Mouse (Mus musculus) kidney, adult 18-20 months (tissue): ENCODE measurements at regions not wholly inside any gene's neighbourhood (a gene's known extent, or its start where the extent isn't known, plus 50 kb on each side); places are given as distances from the start of the nearest gene placed in this dataset.
A peak's percentile ranks its signal among the peaks of the same experiment; 100 is the strongest.

Experiments used
- DNase-seq: peaks from one replicate; pipeline ENCODE4 v3.0.0; 2021

- no peak for DNase-seq
These were observed 131.8 kb upstream of the Gm26897 start for GRCm38 (mm10) chr5:111601711-111602521.

GRCm38 (mm10) chr5:111613687-111614086, 120.0 kb upstream of the Gm26897 start:
- no peak for DNase-seq

DNA sequence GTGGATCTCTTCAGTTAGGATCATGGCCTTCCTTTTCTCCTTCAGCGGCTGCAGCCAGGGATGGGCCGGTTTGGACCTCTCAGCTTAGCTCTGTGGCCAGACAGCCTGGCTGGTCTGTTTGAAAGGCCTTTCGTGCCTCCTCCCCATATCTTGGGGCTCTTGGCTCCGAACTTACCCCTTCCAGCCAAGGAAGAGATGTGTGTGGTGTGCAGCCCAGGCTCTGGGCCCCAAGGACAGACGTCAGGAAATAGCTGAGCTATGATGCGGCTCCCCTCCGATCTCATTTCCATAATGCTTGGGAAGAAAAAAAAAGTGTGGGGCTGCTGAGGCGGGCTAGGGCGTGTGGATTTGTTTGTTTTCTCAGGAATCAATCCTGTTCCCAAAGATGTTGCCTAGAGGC, 113.8 kb upstream of the Gm26897 start:
- no peak for DNase-seq

DNA sequence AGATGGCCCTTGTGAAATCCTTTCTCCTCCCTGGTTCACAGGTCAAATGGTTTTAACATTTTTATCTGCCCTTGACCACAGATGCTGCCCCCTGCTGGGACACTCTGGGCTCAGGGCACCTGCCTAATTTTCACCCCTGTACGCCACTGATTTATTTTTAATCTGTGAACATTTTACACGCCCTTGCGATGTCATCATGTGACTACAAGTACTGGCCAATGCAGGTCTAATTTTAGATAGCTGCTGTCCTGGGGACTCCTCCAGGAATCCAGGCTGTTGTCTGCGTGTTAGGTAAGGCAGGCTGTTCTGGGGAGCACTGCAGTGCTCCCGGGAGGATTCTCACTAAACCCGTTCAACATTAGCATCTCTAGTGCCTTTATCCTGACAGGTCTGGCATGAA, 113.1 kb upstream of the Gm26897 start:
- no peak for DNase-seq

GRCm38 (mm10) chr5:111622481-111622880, 111.2 kb upstream of the Gm26897 start:
- DNase-seq: no peak

GRCm38 (mm10) chr5:111626273-111626798, 107.4 kb upstream of the Gm26897 start:
- DNase-seq: no peak

GRCm38 (mm10) chr5:111630313-111630844, 103.3 kb upstream of the Gm26897 start:
- DNase-seq: no peak

GRCm38 (mm10) chr5:111631572-111632161, 102.1 kb upstream of the Gm26897 start:
- no peak for DNase-seq

GRCm38 (mm10) chr5:111635092-111635491, 98.6 kb upstream of the Gm26897 start:
- no peak for DNase-seq

GRCm38 (mm10) chr5:111636969-111637368, 96.8 kb upstream of the Gm26897 start:
- DNase-seq: no peak

DNA sequence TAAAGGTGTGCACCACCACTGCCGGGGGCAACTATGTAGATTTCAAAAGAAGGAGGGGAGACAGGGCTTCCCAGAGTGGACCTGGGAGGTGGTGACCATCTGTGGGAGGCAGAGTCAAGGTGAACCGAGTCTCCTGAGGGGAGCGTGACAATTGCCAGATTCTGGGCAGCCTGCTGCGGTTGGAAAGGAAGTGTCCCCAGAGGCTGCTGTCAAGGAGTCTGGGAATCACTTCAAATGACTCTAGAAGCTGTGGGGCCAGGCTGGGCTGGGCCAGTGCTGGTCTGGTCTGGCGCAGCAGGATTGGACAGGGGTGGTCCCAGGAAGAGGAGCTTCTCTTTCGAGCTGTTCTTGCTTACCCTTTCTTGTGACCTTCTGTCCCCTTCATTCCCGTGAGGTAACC, 95.4 kb upstream of the Gm26897 start:
- DNase-seq: no peak

DNA sequence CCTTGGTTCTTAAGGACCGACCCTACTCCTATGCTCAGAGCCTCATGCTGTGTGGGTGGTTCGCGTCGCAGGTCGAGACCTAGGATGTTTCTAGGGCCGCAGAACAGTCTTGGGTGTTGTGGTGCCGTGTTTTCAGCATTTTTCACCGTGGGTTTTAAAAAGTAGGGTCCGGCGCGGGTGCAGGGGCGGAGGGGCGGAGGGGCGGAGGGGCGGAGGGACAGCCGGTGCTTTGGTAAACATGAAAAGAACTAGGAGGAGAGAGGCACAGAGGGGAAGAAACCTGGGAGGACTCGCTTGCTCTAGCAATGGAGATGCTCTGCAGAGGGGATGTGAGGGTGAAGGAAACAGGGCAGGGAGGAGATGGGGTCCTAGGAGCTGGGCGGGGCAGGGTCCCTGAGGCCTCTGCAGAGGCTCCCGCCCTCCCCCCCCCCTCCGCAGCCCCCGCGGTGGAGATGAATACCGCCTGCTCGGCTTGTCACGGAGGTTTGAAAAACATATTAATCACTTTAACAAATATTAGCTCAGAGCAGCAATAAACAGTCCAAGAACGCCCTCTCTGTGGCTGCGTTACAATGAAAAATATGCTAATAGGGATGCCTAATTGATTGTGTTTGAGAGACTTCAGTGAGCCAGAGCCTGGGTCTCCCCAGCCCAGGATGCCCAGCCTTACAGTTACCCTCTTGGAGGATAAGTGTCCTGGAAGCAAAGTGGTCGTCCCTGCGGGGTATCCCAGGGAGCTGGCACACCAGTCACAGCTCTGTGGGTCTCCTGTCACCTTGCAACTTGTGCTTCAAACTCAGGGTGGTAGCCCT, 94.0 kb upstream of the Gm26897 start:
- no peak for DNase-seq

DNA sequence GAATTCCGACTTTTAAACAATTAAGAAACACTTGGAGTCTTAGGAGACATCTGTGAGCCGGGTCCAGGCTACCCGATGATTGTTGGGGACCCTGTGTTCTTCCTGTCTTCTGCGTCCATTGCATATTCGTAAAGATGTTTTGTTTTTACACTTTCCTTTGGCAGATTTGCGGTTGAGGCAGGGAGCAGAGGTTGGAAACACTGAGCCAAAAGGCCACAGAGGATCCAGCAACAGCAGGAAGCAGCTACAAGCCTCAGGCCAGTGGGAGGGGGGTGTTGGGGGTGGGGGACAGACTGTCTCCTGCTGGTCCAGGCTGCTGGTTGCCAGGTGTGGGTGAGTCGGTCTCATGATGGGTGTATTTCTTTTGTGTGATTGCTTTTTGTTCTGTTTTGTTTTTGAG, 92.7 kb upstream of the Gm26897 start:
- DNase-seq: no peak

DNA sequence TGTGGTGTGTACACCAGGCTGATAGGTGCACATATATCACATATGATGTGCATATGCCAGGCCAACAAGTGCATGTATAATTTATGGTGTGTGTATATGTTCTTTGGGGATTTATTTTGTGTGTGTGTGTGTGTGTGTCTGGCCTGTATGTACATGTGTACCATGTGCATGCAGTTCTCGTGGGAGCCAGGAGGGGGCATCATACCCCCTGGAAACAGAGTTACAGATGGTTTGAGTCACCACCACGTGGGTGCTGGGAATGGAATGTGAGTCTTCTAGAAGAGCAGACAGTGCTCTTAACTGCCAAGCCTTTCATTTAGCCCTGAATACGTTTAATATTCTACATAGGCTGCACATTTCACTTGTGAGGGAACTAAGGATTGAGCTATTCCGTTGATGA, 92.0 kb upstream of the Gm26897 start:
- no peak for DNase-seq

GRCm38 (mm10) chr5:111644142-111644541, 89.6 kb upstream of the Gm26897 start:
- no peak for DNase-seq

DNA sequence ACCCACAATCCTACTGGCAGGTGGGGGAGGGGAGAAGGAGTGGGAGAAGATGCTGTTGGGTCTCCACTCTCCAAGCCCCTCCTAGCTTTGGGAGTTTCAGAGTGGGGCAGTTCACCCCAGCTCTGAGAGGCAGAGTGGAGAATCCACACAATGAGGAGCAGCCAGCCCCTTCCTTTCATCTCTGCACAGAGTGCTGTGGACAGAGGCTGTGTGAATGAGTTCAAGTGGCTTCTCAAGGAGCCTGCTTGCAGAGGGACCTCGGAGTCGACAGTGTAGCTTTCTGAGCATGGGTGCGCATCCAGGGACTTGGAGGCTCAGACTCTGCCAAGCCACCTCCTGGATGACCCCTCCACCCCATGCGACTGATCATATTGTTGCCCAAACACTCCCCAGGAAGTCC, 88.9 kb upstream of the Gm26897 start:
- DNase-seq: no peak

GRCm38 (mm10) chr5:111647686-111648200, 86.0 kb upstream of the Gm26897 start:
- no peak for DNase-seq

GRCm38 (mm10) chr5:111648481-111648880, 85.2 kb upstream of the Gm26897 start:
- peak; percentile 25 for DNase-seq

DNA sequence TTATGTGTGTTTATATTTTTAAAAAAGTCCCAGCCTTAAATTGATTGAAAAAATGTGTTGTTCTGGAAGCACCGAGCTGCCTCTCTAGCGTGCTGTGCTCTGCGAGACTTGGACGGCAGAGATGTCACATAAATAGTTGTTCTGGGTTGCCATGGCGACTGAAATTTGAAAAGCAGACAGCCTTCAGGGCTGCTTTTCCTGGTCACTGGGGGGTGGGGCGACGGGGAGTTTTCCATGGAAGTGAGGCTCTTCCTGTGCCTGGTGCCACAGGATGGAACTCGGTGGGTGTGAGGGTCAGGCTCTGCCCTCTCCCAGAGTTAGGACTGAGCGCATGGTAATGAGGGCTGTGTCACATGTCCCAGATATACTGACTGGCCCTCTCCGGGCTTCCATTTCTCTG, 84.7 kb upstream of the Gm26897 start:
- peak; percentile 18 for DNase-seq

DNA sequence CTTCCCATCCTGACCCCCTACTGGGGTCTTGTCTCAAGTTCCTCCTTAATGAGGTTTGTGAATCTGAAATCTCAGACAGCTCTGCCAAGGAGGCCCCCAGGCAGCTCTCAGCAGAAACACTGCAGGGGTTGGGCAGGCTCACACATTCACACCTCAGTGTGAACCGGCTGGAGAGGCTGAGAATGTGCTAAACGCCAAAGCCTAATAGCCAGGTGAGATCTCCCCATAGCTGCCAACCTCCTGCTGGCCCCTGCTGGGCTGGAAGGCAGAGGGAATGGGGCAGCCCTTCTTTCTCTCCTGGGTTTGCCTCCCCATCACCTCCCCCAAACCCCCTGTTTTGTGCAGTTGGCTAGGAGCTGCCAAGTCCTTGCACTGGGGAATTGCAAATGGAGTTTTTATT, 81.3 kb upstream of the Gm26897 start:
- no peak for DNase-seq

DNA sequence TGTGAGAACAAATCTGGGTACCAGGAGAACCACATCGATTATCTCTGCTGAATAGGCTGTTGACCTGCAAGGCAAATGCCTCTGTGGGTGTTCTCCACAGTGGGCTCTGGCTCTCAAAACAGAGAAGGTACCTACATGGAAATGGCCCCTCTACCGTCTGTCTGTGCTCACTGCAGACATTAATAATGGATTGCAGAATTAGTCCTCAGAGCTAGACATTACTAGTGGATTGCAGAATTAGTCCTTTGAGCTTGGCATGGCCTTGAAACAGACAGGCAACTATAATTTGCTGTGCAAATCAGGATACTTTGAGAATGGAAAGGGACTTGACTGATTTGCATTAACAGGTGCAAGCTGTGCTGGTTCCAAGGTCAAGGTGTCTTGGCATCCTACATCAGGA, 77.3 kb upstream of the Gm26897 start:
- no peak for DNase-seq

- DNase-seq: no peak
These were observed 75.8 kb upstream of the Gm26897 start for GRCm38 (mm10) chr5:111657759-111658429.
